Comparison of ENCODE assay signal across 8 mouse cellular contexts in the genomic region with DNA sequence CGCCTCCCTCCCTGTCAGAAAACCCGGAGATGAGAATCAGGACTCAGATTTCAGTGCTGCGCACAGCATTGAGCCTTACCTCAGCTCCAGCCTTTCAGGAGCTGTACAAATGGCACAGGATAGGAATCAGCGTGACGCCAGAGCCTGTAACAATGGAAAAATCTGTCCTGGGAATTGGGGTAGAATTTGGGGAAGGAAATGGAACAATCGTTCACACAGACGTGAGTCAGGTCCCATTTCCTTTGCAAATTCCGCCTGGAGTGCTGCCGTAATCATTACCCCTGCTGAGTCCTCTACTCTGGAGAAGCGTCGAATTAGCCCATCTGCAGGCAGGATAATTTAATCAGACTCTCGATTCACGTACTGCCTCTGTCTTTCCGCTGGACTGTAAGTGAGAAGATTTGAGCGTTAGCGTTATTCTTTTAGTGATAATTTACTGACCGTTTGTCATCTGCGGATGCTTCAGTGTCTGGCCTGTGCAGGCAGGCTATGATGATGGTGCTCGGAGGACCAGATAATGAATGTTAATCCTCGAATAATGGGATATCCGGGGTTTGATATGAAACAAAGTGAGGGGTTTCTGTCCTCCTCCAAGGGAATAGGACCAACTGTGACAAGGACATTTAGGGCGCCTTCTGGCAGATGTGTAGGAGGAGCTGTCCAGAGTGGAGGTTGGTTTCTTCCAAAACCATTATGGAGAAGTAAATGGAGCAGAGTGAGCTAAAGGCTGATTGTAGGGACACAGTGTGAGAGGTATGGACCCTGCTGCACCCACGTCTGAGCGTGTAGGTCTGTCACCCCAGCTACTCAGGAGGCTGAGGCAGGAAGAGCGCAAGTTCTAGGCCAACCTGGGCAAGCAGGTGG. TPM values are rescaled to one million over a fixed set of nuclear protein-coding genes. Genes with fewer than 3 reads are reported as not detected.
DNase-seq lines count a peak whose midpoint lies in the region; ATAC-seq and TF ChIP-seq lines count a peak whose summit lies in the region.

No protein-coding gene starts in this region.

- peak; percentile 60; the same call in 1 of the 2 replicates for ATAC-seq in heart, embryonic 11.5 days (replicated peaks; ENCODE audit: insufficient number of reproducible peaks, low FRiP score, low TSS enrichment)
- peak; percentile 46; the same call in 1 of the 2 replicates for ATAC-seq in kidney, embryonic 15.5 days (replicated peaks; ENCODE audit: low FRiP score)
- peak; percentile 75 for ATAC-seq in midbrain, embryonic 11.5 days (ENCODE audit: low FRiP score)

- peaks cover 8 to 26% of the 10 kb centered on the region in 2 experiments for H3K4me1 ChIP-seq in ES-E14 (ENCODE audit: control insufficient read depth in 2 of 2, insufficient read depth in 2 of 2, low read length in 2 of 2, poor library complexity in 1 of 2)
- peaks cover 25% of the 10 kb centered on the region for H3K4me1 ChIP-seq in brown adipose tissue, adult 24 weeks (ENCODE audit: control insufficient read depth, insufficient read depth, insufficient read length, low read length)
- H3K4me1 ChIP-seq in heart, embryonic 11.5 days (ENCODE audit: control insufficient read depth, insufficient read depth, low read length): peaks cover 44% of the 10 kb centered on the region
- peaks cover 21% of the 10 kb centered on the region for H3K4me1 ChIP-seq in kidney, embryonic 15.5 days
- peaks cover 17% of the 10 kb centered on the region for H3K4me1 ChIP-seq in midbrain, embryonic 11.5 days (ENCODE audit: control insufficient read depth, insufficient read depth, low read length)

- DNase-seq in ES-E14 (ENCODE audit: low read depth, low spot score): peak; percentile 54
- DNase-seq in midbrain, embryonic 11.5 days (ENCODE audit: low spot score, missing footprints): peak; percentile 94
- no peak for DNase-seq in spleen, adult 18-20 months
- no peak for DNase-seq in left cerebral cortex, adult 11 months (ENCODE audit: low spot score)
- DNase-seq in natural killer cell, adult 2 months (ENCODE audit: low spot score in 2 of 2): no peak

- in situ Hi-C loops in ES-E14 (cut with MboI; ENCODE audit: low sequenced_read_pairs in 2 of 2, unreplicated experiment in 2 of 2): loop anchor here in 1 of 2 experiments (25.0 kb wide), 2 partner anchors 164 to 339 kb away; no protein-coding TSS in a partner anchor

- no peak overlapping the region; the same call in 1 of the 2 replicates for H3K27ac ChIP-seq in ES-E14 (ENCODE audit: insufficient read depth, low read depth, low read length, poor library complexity, severe bottlenecking)
- peak overlapping the region; percentile 96 for H3K27ac ChIP-seq in brown adipose tissue, adult 24 weeks (replicated peaks; ENCODE audit: low read depth, low read length)
- H3K27ac ChIP-seq in heart, embryonic 11.5 days (ENCODE audit: low read depth, low read length): peak overlapping the region; percentile 66
- peak overlapping the region; percentile 67 for H3K27ac ChIP-seq in kidney, embryonic 15.5 days
- peak overlapping the region; percentile 37 for H3K27ac ChIP-seq in midbrain, embryonic 11.5 days (ENCODE audit: low read depth, low read length)

- WGBS in heart, embryonic 11.5 days (ENCODE audit: insufficient replicate concordance): 40% methylated on average over 25 of the region's 25 CpGs
- WGBS in kidney, embryonic 15.5 days: 31% methylated on average over 25 of the region's 25 CpGs
- WGBS in midbrain, embryonic 11.5 days: 19% methylated on average over 25 of the region's 25 CpGs

- no peaks in the 10 kb centered on the region for H3K27me3 ChIP-seq in heart, embryonic 11.5 days (ENCODE audit: control insufficient read depth, insufficient read depth, low read length)
- no peaks in the 10 kb centered on the region for H3K27me3 ChIP-seq in kidney, embryonic 15.5 days
- no peaks in the 10 kb centered on the region for H3K27me3 ChIP-seq in midbrain, embryonic 11.5 days (ENCODE audit: control insufficient read depth, insufficient read depth, low read length)

- H3K9me3 ChIP-seq in ES-E14 (ENCODE audit: control insufficient read depth, insufficient read depth, low read depth, low read length): no peaks in the 10 kb centered on the region
- H3K9me3 ChIP-seq in heart, embryonic 11.5 days (replicated peaks; ENCODE audit: control insufficient read depth, low read length): no peaks in the 10 kb centered on the region
- H3K9me3 ChIP-seq in kidney, embryonic 15.5 days (replicated peaks): no peaks in the 10 kb centered on the region
- H3K9me3 ChIP-seq in midbrain, embryonic 11.5 days (ENCODE audit: control insufficient read depth, low read length): no peaks in the 10 kb centered on the region

- H3K4me2 ChIP-seq in heart, embryonic 11.5 days: peak overlapping the region; percentile 38
- H3K4me2 ChIP-seq in kidney, embryonic 15.5 days: peak overlapping the region; percentile 39
- peak overlapping the region; percentile 42 for H3K4me2 ChIP-seq in midbrain, embryonic 11.5 days

- no peak overlapping the region for H3K9ac ChIP-seq in ES-E14 (ENCODE audit: insufficient read depth, low read depth, low read length, poor library complexity, severe bottlenecking)
- peak overlapping the region; percentile 39; the same call in 1 of the 2 replicates for H3K9ac ChIP-seq in heart, embryonic 11.5 days (ENCODE audit: low read depth, low read length)
- no peak overlapping the region for H3K9ac ChIP-seq in kidney, embryonic 15.5 days
- peak overlapping the region; percentile 32; the same call in 1 of the 2 replicates for H3K9ac ChIP-seq in midbrain, embryonic 11.5 days (ENCODE audit: low read length)

- H3K4me3 ChIP-seq in ES-E14 (ENCODE audit: insufficient read depth in 1 of 2, low read depth in 1 of 2, low read length in 2 of 2, poor library complexity in 1 of 2, severe bottlenecking in 1 of 2): no peak overlapping the region
- no peak overlapping the region for H3K4me3 ChIP-seq in brown adipose tissue, adult 24 weeks (ENCODE audit: insufficient read depth, low read depth, low read length)
- H3K4me3 ChIP-seq in heart, embryonic 11.5 days (ENCODE audit: low read depth, low read length): no peak overlapping the region
- H3K4me3 ChIP-seq in kidney, embryonic 15.5 days (replicated peaks): no peak overlapping the region
- H3K4me3 ChIP-seq in midbrain, embryonic 11.5 days (ENCODE audit: low read depth, low read length): peak overlapping the region; percentile 3

- peaks cover 2% of the 10 kb centered on the region for H3K36me3 ChIP-seq in ES-E14 (ENCODE audit: control insufficient read depth, insufficient read depth, low read length, poor library complexity, severe bottlenecking)
- H3K36me3 ChIP-seq in heart, embryonic 11.5 days (ENCODE audit: control insufficient read depth, insufficient read depth, low read length): no peaks in the 10 kb centered on the region
- 0 out of 2 replicates have a peak, but pooled peaks cover 3% of the 10 kb centered on the region for H3K36me3 ChIP-seq in kidney, embryonic 15.5 days
- H3K36me3 ChIP-seq in midbrain, embryonic 11.5 days (ENCODE audit: control insufficient read depth, insufficient read depth, low read length): no peaks in the 10 kb centered on the region

TF ChIP-seq in ES-E14, 5 proteins besides CTCF, POLR2A, EP300 and RAD21:
- no peak for TF ChIP-seq ZC3H11A (IDR thresholded peaks at IDR 0.05; ENCODE audit: borderline replicate concordance, low read depth, low read length)
- no peak for TF ChIP-seq CHD2 (IDR thresholded peaks at IDR 0.05; ENCODE audit: low read depth, low read length)
- TF ChIP-seq MAFK (IDR thresholded peaks at IDR 0.05; ENCODE audit: insufficient read depth, low read depth, low read length): no peak
- TF ChIP-seq HCFC1 (IDR thresholded peaks at IDR 0.05; ENCODE audit: borderline replicate concordance, insufficient read depth, low read length): no peak

RNA-seq across cellular contexts. Expression of a gene that starts 52.3 kb away (rescaled TPM):
- 20.2 and 20.5 TPM in 2 replicates for total RNA-seq in ES-E14 (2012; rRNA removed)
- 3.1 TPM in 1 of 2 replicates, not detected in the other for polyA plus RNA-seq in brown adipose tissue, adult 24 weeks (2012; ENCODE audit: insufficient read depth, insufficient read length, missing spikeins)
- polyA plus RNA-seq in heart, embryonic 11.5 days (2014; fragmentation: Nextera tagmentation; extraction: Ambion mirVana): 17.5 and 17.9 TPM in 2 replicates
- polyA plus RNA-seq in kidney, embryonic 15.5 days (2015; fragmentation: Nextera tagmentation; extraction: Ambion mirVana): 56.0 and 60.6 TPM in 2 replicates
- polyA plus RNA-seq in midbrain, embryonic 11.5 days (2014; fragmentation: Nextera tagmentation; extraction: Ambion mirVana): 41.2 and 45.2 TPM in 2 replicates

Comparison
In these comparisons a context has a peak if more than half of its experiments do, and no peak if none do; other contexts are left out.
1. DNase-seq: peak in ES-E14 (single experiment) and midbrain, embryonic 11.5 days (single experiment); none in spleen, adult 18-20 months (0 of 2), left cerebral cortex, adult 11 months (single experiment) and natural killer cell, adult 2 months (0 of 2).
2. H3K9ac ChIP-seq: peak in heart, embryonic 11.5 days (single experiment) and midbrain, embryonic 11.5 days (single experiment); none in ES-E14 (single experiment) and kidney, embryonic 15.5 days (single experiment).
3. Peak in every context shown above with its lines, with median percentiles within 50 percentile points of each other: ATAC-seq and H3K4me2 ChIP-seq.